Mouse (Mus musculus) right cerebral cortex, postnatal 36 days (tissue): Measurements from ENCODE around the gene Vmn2r47.
"Not testable (repeated sequence)": the region's sequence is repeated elsewhere in the genome, so short reads cannot be mapped to it uniquely, and the experiment has no call there.

Source experiments
- DNase-seq, 2 experiments: peaks; one replicate each; pipeline ENCODE4 v3.0.0; 2022; ENCODE audit warnings: low spot score in 2 of 2, mixed read lengths in 1 of 2

The Vmn2r47 gene

DNA sequence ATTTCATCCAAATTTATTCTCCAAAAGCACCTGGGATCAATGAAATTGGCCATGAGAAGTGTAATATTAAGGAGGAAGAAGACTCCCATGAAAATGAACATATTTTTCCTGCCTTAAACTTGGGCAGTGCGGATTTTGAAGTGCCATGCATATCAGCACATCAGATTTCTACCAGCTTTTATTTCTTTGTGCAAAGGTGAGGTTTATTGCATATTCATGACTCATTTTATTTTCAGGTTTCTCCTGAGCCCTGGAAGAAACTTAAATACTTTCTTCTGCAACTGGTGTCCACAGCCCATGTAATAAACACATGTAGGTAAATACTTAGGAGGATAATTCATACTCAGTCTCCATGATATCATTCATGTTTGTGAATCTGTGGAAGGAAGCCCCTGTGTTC is at the start of gene Vmn2r47:
TSS of gene Vmn2r47 (minus strand) at position 101 of the 400 bp plus-strand sequence.
- DNase-seq, result not testable (repeated sequence)

DNA sequence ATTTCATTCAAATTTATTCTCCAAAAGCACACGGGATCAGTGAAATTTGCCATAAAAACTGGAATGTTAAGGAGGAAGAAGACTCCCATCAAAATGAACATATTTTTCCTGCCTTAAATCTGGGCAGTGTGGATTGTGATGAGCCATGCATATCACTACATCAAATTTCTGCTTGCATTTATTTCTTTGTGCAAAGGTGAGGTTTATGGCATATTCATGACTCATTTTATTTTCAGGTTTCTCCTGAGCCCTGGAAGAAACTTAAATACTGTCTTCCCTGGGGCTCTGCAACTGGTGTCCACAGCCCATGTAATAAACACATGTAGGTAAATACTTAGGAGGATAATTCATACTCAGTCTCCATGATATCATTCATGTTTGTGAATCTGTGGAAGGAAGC is 70.7 kb downstream of the Vmn2r47 start, which contains the start of gene Vmn2r46:
TSS of gene Vmn2r46 (minus strand) at position 101 of the 400 bp plus-strand sequence.
- not testable (repeated sequence) for DNase-seq
